Mouse (Mus musculus) MEL (cell line): Measurements from ENCODE around the gene Slc9a7. TPM values are rescaled to one million over a fixed set of nuclear protein-coding genes. Genes with fewer than 3 reads are reported as not detected.

Experiments
- DNase-seq: peaks from one replicate; pipeline ENCODE4 v3.0.0; 2011; ENCODE audit warnings: low read depth, low spot score
- H3K27ac ChIP-seq: 2 replicates; pipeline ENCODE4 v1.5.1; 2012; ENCODE audit warnings: low read depth, mild to moderate bottlenecking, control low read depth, low read length, moderate library complexity; ENCODE audit not compliant: control insufficient read depth
- H3K27me3 ChIP-seq, 2 experiments: fragments of 150-350 bp in 1 of 2; sonication (generic) in 1 of 2; 2 replicates each; pipeline ENCODE4 v1.6.1; 2012; ENCODE audit warnings: low read length in 2 of 2, mild to moderate bottlenecking in 2 of 2, improper control_type of control experiment in 1 of 2, moderate library complexity in 1 of 2; ENCODE audit not compliant: insufficient read depth in 2 of 2, control insufficient read depth in 1 of 2
- H3K36me3 ChIP-seq, 2 experiments: 2 replicates each; pipeline ENCODE4 v1.6.1; 2012 to 2014; ENCODE audit warnings: low read length in 2 of 2, improper control_type of control experiment in 1 of 2, inconsistent platforms in 1 of 2, mild to moderate bottlenecking in 1 of 2; ENCODE audit not compliant: insufficient read depth in 2 of 2, control insufficient read depth in 1 of 2
- H3K4me1 ChIP-seq, 2 experiments: fragments of 150-350 bp in 1 of 2; sonication (generic) in 1 of 2; 2 replicates each; pipeline ENCODE4 v1.6.1; 2012; ENCODE audit warnings: low read length in 2 of 2, improper control_type of control experiment in 1 of 2, mild to moderate bottlenecking in 1 of 2; ENCODE audit not compliant: insufficient read depth in 2 of 2, control insufficient read depth in 1 of 2
- H3K4me3 ChIP-seq, 2 experiments: fragments of 150-350 bp in 1 of 2; sonication (generic) in 1 of 2; 2 replicates each; pipeline ENCODE4 v1.5.1; 2012; ENCODE audit warnings: low read depth in 2 of 2, low read length in 2 of 2, mild to moderate bottlenecking in 2 of 2, moderate library complexity in 2 of 2, control low read depth in 1 of 2, improper control_type of control experiment in 1 of 2; ENCODE audit not compliant: control insufficient read depth in 1 of 2, insufficient read depth in 1 of 2
- H3K79me2 ChIP-seq: 2 replicates; pipeline ENCODE4 v1.6.1; 2012; ENCODE audit warnings: mild to moderate bottlenecking, low read length, moderate library complexity; ENCODE audit not compliant: control insufficient read depth, poor library complexity, insufficient read depth
- H3K9ac ChIP-seq: 2 replicates; pipeline ENCODE4 v1.6.1; 2012; ENCODE audit warnings: low read depth, mild to moderate bottlenecking, control low read depth, low read length, moderate library complexity; ENCODE audit not compliant: control insufficient read depth, poor library complexity, severe bottlenecking
- H3K9me3 ChIP-seq: fragments of 150-350 bp; sonication (generic); replicated peaks from 2 replicates; pipeline ENCODE4 v1.6.1; 2012; ENCODE audit warnings: mild to moderate bottlenecking, low read length, improper control_type of control experiment, moderate library complexity; ENCODE audit not compliant: insufficient read depth
- BHLHE40 ChIP-seq: IDR thresholded peaks from 2 replicates; pipeline ENCODE4 v1.6.1; 2012; ENCODE audit warnings: low read depth, mild to moderate bottlenecking, inconsistent platforms, low read length, improper control_type of control experiment, borderline replicate concordance
- CHD2 ChIP-seq: IDR thresholded peaks from 2 replicates; pipeline ENCODE4 v1.6.1; 2011; ENCODE audit warnings: low read length, improper control_type of control experiment
- CTCF ChIP-seq, 3 experiments: IDR thresholded peaks in 2 of 3; conservative IDR thresholded peaks in 1 of 3; 2 replicates each; pipeline ENCODE4 v1.5.1; 2011 to 2012; ENCODE audit warnings: low read length in 3 of 3, low read depth in 2 of 3, mild to moderate bottlenecking in 2 of 3, improper control_type of control experiment in 1 of 3, inconsistent platforms in 1 of 3, mixed read lengths in 1 of 3, moderate library complexity in 1 of 3; ENCODE audit not compliant: control insufficient read depth in 1 of 3, insufficient read depth in 1 of 3, poor library complexity in 1 of 3, severe bottlenecking in 1 of 3
- ELF1 ChIP-seq: IDR thresholded peaks from 2 replicates; pipeline ENCODE4 v1.6.1; 2014; ENCODE audit warnings: low read depth, mild to moderate bottlenecking, inconsistent platforms, low read length, improper control_type of control experiment, moderate library complexity
- HCFC1 ChIP-seq: IDR thresholded peaks from 2 replicates; pipeline ENCODE4 v1.6.1; 2012; ENCODE audit warnings: low read depth, mild to moderate bottlenecking, inconsistent platforms, low read length, improper control_type of control experiment, moderate library complexity
- JUND ChIP-seq: IDR thresholded peaks from 2 replicates; pipeline ENCODE4 v1.6.1; 2011; ENCODE audit warnings: low read depth, mild to moderate bottlenecking, improper control_type of control experiment, low read length
- MAX ChIP-seq: IDR thresholded peaks from 2 replicates; pipeline ENCODE4 v1.6.1; 2011; ENCODE audit warnings: low read length, improper control_type of control experiment
- MAZ ChIP-seq: IDR thresholded peaks from 2 replicates; pipeline ENCODE4 v1.6.1; 2012; ENCODE audit warnings: low read depth, mild to moderate bottlenecking, inconsistent platforms, low read length, improper control_type of control experiment
- MEF2A ChIP-seq: IDR thresholded peaks from 2 replicates; pipeline ENCODE4 v1.6.1; 2014; ENCODE audit warnings: low read depth, mild to moderate bottlenecking, inconsistent platforms, low read length, improper control_type of control experiment; ENCODE audit not compliant: poor library complexity, insufficient replicate concordance, severe bottlenecking; ENCODE audit errors: extremely low read depth
- MXI1 ChIP-seq: IDR thresholded peaks from 2 replicates; pipeline ENCODE4 v1.6.1; 2011; ENCODE audit warnings: mild to moderate bottlenecking, low read depth, low read length, improper control_type of control experiment
- NELFE ChIP-seq: IDR thresholded peaks from 2 replicates; pipeline ENCODE4 v1.6.1; 2011; ENCODE audit warnings: low read depth, low read length, improper control_type of control experiment
- NRF1 ChIP-seq: IDR thresholded peaks from 2 replicates; pipeline ENCODE4 v1.6.1; 2014; ENCODE audit warnings: low read depth, mild to moderate bottlenecking, inconsistent platforms, low read length, improper control_type of control experiment, moderate library complexity; ENCODE audit not compliant: poor library complexity, insufficient read depth, severe bottlenecking
- RAD21 ChIP-seq: IDR thresholded peaks from 2 replicates; pipeline ENCODE4 v1.6.1; 2011; ENCODE audit warnings: mild to moderate bottlenecking, low read depth, low read length, improper control_type of control experiment
- RCOR1 ChIP-seq: IDR thresholded peaks from 2 replicates; pipeline ENCODE4 v1.6.1; 2012; ENCODE audit warnings: low read depth, mild to moderate bottlenecking, inconsistent platforms, low read length, improper control_type of control experiment
- SMC3 ChIP-seq: IDR thresholded peaks from 2 replicates; pipeline ENCODE4 v1.6.1; 2011; ENCODE audit warnings: low read depth, low read length, improper control_type of control experiment
- TAL1 ChIP-seq: IDR thresholded peaks from 2 replicates; pipeline ENCODE4 v1.6.1; 2012; ENCODE audit warnings: mild to moderate bottlenecking, inconsistent platforms, low read length, moderate library complexity, mixed read lengths
- USF1 ChIP-seq: IDR thresholded peaks from 2 replicates; pipeline ENCODE4 v1.6.1; 2014; ENCODE audit warnings: low read depth, mild to moderate bottlenecking, inconsistent platforms, low read length, improper control_type of control experiment, moderate library complexity
- USF2 ChIP-seq, 2 experiments: IDR thresholded peaks; 2 replicates each; pipeline ENCODE4 v1.6.1; 2011 to 2012; ENCODE audit warnings: improper control_type of control experiment in 2 of 2, low read length in 2 of 2, borderline replicate concordance in 1 of 2, inconsistent platforms in 1 of 2, low read depth in 1 of 2, mild to moderate bottlenecking in 1 of 2; ENCODE audit not compliant: insufficient read depth in 1 of 2
- polyA plus RNA-seq, 2 experiments: library from polyadenylated mRNA; stranded (reverse) in 1 of 2; unstranded in 1 of 2; fragments of >175 nt in 1 of 2; fragments of >200 nt in 1 of 2; gene quantifications; 2 replicates each; pipeline versions ENCODE4 v1.2.1 to v1.2.4; 2012; ENCODE audit warnings: low replicate concordance in 2 of 2, low read depth in 1 of 2; ENCODE audit not compliant: insufficient read length in 2 of 2, insufficient read depth in 1 of 2, missing spikeins in 1 of 2
- total RNA-seq: library from RNA; depleted of rRNA; stranded (reverse); fragments of 300-350 nt; gene quantifications from 2 replicates; pipeline ENCODE4 v1.2.3, GENCODE M21; 2012

Gene Slc9a7
- total and polyA plus RNA-seq, 3 experiments, result not detected

- H3K27me3 ChIP-seq, result no peaks in the 10 kb centered on the region
- no peak for DNase-seq
- no peak overlapping the region for H3K27ac ChIP-seq
- no peaks in the 10 kb centered on the region for H3K36me3 ChIP-seq
- TF ChIP-seq NRF1 (no peak), NELFE (no peak), MAZ (no peak), CTCF (IDR thresholded peaks at IDR 0.05 in 2 of 3, conservative IDR thresholded peaks at IDR 0.05 in 1 of 3; ENCODE audit: control insufficient read depth in 1 of 3, insufficient read depth in 1 of 3, low read depth in 2 of 3, low read length in 3 of 3, poor library complexity in 1 of 3, severe bottlenecking in 1 of 3) (no peak), HCFC1 (no peak), MEF2A (no peak)
- H3K4me1 ChIP-seq, result no peaks in the 10 kb centered on the region
- H3K9me3 ChIP-seq, result no peaks in the 10 kb centered on the region
- H3K79me2 ChIP-seq, result no peaks in the 10 kb centered on the region
- no peak overlapping the region for H3K9ac ChIP-seq
- no peak overlapping the region for H3K4me3 ChIP-seq
Measured at GRCm38 (mm10) chrX:20129466-20129865, 162.1 kb downstream of the Slc9a7 start.

DNA sequence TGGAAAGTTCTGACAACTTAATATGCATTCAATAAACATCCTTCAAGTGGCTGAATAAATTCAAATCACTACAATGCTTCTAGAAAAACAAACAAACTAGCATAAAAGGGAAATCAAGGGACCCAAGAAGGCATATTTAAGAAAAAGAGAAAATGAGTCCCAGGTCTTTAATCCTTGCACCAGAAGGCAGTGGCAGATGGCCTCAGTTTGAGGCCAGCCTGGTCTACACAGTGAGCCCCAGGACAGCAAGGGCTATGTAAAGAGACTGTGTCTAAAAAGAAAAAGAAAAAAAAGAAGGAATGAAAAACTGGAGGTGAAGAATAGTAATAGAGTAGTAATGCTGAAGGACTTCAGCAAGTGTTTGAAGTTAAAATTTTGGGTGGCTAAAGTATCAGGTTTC, 162.7 kb downstream of the Slc9a7 start:
- TF ChIP-seq RCOR1 (no peak), MAX (no peak), MAZ (no peak), BHLHE40 (no peak), MXI1 (no peak), SMC3 (no peak), NRF1 (no peak), RAD21 (no peak), ELF1 (no peak), CHD2 (no peak), USF1 (no peak), JUND (no peak), TAL1 (no peak), USF2 (IDR thresholded peaks at IDR 0.05; ENCODE audit: borderline replicate concordance in 1 of 2, insufficient read depth in 1 of 2, low read depth in 1 of 2, low read length in 2 of 2) (no peak)
- no peak overlapping the region for H3K9ac ChIP-seq
- H3K27ac ChIP-seq, result no peak overlapping the region
- H3K4me3 ChIP-seq, result no peak overlapping the region
- no peaks in the 10 kb centered on the region for H3K4me1 ChIP-seq
- no peaks in the 10 kb centered on the region for H3K9me3 ChIP-seq
- no peaks in the 10 kb centered on the region for H3K79me2 ChIP-seq
- DNase-seq, result no peak
- H3K36me3 ChIP-seq, result no peaks in the 10 kb centered on the region
- H3K27me3 ChIP-seq, result no peaks in the 10 kb centered on the region
